In the genomic region with DNA sequence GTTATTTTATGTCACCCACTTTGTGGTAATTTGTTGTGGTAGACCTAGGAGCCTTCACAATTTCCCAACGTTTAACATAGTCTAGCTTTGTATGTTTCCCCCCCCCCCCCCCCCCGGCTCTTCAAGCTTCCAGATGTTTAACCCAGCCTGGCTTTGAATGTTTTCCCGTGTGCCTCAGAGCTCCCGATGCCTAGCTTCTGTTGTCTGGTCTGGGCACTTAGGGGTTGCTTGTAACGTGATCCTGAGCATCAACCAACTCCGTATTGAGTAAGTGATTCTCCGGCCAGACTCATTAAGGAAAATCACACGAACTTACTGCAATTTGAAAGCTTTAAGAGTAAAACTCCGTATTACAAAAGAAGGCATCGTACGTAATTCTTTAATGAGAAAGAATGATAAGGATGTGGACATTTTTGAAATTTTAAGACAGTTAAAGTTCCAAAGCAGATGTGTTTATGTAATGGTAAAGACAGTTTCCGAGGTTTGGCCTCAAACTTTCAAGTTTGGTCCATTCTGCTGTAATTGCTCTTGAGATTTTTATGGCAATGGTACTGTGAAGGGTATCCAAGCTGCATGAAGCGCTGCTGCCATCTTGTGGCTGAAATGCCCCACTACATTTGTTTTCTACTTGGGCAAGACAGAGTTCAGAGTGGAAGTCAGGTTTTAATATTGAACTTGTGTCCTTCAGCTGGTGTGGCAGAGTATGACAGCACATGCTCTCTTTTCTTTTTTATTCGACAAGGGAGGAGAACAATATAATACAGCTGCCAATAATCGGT, we compare ENCODE assay signal across 9 mouse cellular contexts.
DNase-seq lines count a peak whose midpoint lies in the region; ATAC-seq and TF ChIP-seq lines count a peak whose summit lies in the region.
"Had no signal": no experiment of that assay in that cellular context is flagged by ENCODE, and none has a peak within 500 bp of the region (broad histone marks: within the 10 kb centered on the region; RNA-seq: fewer than 3 reads in every experiment).

No protein-coding gene starts in this region.

- H3K36me3 ChIP-seq in CH12.LX (replicated peaks in 1 of 2; ENCODE audit: control insufficient read depth in 1 of 2, insufficient read depth in 1 of 2, low read length in 1 of 2) = no peaks in the 10 kb centered on the region
- H3K36me3 ChIP-seq in forebrain, embryonic 11.5 days (ENCODE audit: control insufficient read depth, insufficient read depth, low read length) = no peaks in the 10 kb centered on the region

- WGBS in forebrain, embryonic 11.5 days = 34% methylated on average over 15 of the region's 15 CpGs

- peak; percentile 82 to 86 for TF ChIP-seq CTCF in CH12.LX (conservative IDR thresholded peaks at IDR 0.05 in 1 of 2, IDR thresholded peaks at IDR 0.05 in 1 of 2; ENCODE audit: low read depth in 2 of 2, low read length in 2 of 2)

- peak; percentile 92 for TF ChIP-seq RAD21 in CH12.LX (IDR thresholded peaks at IDR 0.05; ENCODE audit: low read depth, low read length)

- dilution Hi-C loops in CH12.LX (cut with MboI; ENCODE audit: extremely low pct_ligation_motif_present, extremely low pct_unique_long_range_greater_than_20kb, low sequenced_read_pairs) = no loop called here

- intact Hi-C loops in heart, postnatal 10 days (cut with DNase I) = loop anchor here (1.0 to 5.0 kb wide), 4 partner anchors 302 to 1101 kb away; partner anchors contain the start of gene Tmem14a

- H3K27ac ChIP-seq in CH12.LX (ENCODE audit: insufficient read depth, low read depth) = no peak overlapping the region
- H3K27ac ChIP-seq in forebrain, embryonic 11.5 days (ENCODE audit: low read depth, low read length) = no peak overlapping the region

- no peaks in the 10 kb centered on the region for H3K27me3 ChIP-seq in CH12.LX (replicated peaks)
- H3K27me3 ChIP-seq in forebrain, embryonic 11.5 days (ENCODE audit: control insufficient read depth, insufficient read depth, low read length) = no peaks in the 10 kb centered on the region

- H3K79me2 ChIP-seq in CH12.LX (replicated peaks; ENCODE audit: control insufficient read depth, extremely low read depth, insufficient read depth, poor library complexity, severe bottlenecking) = no peaks in the 10 kb centered on the region

- H3K4me3 ChIP-seq in CH12.LX (replicated peaks in 1 of 3; ENCODE audit: low read depth in 2 of 3, low read length in 2 of 3, poor library complexity in 1 of 3) = no peak overlapping the region
- H3K4me3 ChIP-seq in forebrain, embryonic 11.5 days (ENCODE audit: low read depth, low read length) = no peak overlapping the region
- H3K4me3 ChIP-seq: erythroblast, embryonic 14.5 days had no signal

- no peak for TF ChIP-seq EP300 in CH12.LX (IDR thresholded peaks at IDR 0.05; ENCODE audit: low read length)

- in situ Hi-C loops in CH12.LX (cut with MboI; ENCODE audit: low pct_ligation_motif_present, low pct_unique_long_range_greater_than_20kb, low sequenced_read_pairs) = loop anchor here (10.0 to 25.0 kb wide), 2 partner anchors 306 to 854 kb away; partner anchors contain the start of gene Kcnq5

- peak; percentile 73 for ATAC-seq in forebrain, embryonic 11.5 days (replicated peaks; ENCODE audit: low FRiP score)

- peak; percentile 75 for DNase-seq in CH12.LX (ENCODE audit: extremely low read depth)
- peak; percentile 1 for DNase-seq in c-Kit-negative CD71-positive TER-119-positive erythroid progenitor cells, embryonic 14.5 days (ENCODE audit: low read depth, low spot score)
- DNase-seq in forebrain, embryonic 11.5 days (ENCODE audit: low spot score) = peak; percentile 88
- DNase-seq in heart, postnatal 10 days = peak; percentile 76 to 86
- DNase-seq in kidney, postnatal 36 days = peak; percentile 69 to 89
- DNase-seq in lung, adult 18-20 months = peak; percentile 49 to 63
- peak; percentile 80 for DNase-seq in ovary, postnatal 14 days (ENCODE audit: low spot score)
- peak; percentile 60 for DNase-seq in thymus, postnatal 14 days

- H3K9ac ChIP-seq in CH12.LX (ENCODE audit: insufficient read depth, low read depth) = no peak overlapping the region
- no peak overlapping the region for H3K9ac ChIP-seq in forebrain, embryonic 11.5 days (ENCODE audit: low read length)

- no peak for TF ChIP-seq POLR2A in CH12.LX (IDR thresholded peaks at IDR 0.05; ENCODE audit: low read depth, low read length)

- no peaks in the 10 kb centered on the region for H3K9me3 ChIP-seq in CH12.LX (replicated peaks; ENCODE audit: low read length)
- H3K9me3 ChIP-seq in forebrain, embryonic 11.5 days (ENCODE audit: control insufficient read depth, low read length) = no peaks in the 10 kb centered on the region

- H3K4me1 ChIP-seq in CH12.LX (ENCODE audit: control insufficient read depth in 1 of 2, insufficient read depth in 2 of 2) = no peaks in the 10 kb centered on the region
- no peaks in the 10 kb centered on the region for H3K4me1 ChIP-seq in forebrain, embryonic 11.5 days (replicated peaks; ENCODE audit: control insufficient read depth, insufficient read depth, low read length)

- no peak overlapping the region for H3K4me2 ChIP-seq in CH12.LX (ENCODE audit: insufficient read depth, low read depth, poor library complexity, severe bottlenecking)
- no peak overlapping the region for H3K4me2 ChIP-seq in forebrain, embryonic 11.5 days (ENCODE audit: low read depth, low read length, severe bottlenecking)

TF ChIP-seq in CH12.LX, 34 proteins besides CTCF, POLR2A, EP300 and RAD21:
- TF ChIP-seq ZC3H11A (IDR thresholded peaks at IDR 0.05; ENCODE audit: low read depth, low read length) = peak; percentile 34
- TF ChIP-seq SMC3 (IDR thresholded peaks at IDR 0.05; ENCODE audit: low read depth, low read length) = peak; percentile 80
- no peak for TF ChIP-seq HCFC1 (IDR thresholded peaks at IDR 0.05; ENCODE audit: low read depth, low read length)
- no peak for TF ChIP-seq BHLHE40 (IDR thresholded peaks at IDR 0.05; ENCODE audit: low read depth, low read length)

Comparison
In these comparisons a context has a peak if more than half of its experiments do, and no peak if none do; other contexts are left out.
1. DNase-seq: peak in every context shown above with its lines; median percentile 88 in forebrain, embryonic 11.5 days; 81 in heart, postnatal 10 days; 80 in ovary, postnatal 14 days; 79 in kidney, postnatal 36 days; 75 in CH12.LX; 60 in thymus, postnatal 14 days; 56 in lung, adult 18-20 months; 1 in c-Kit-negative CD71-positive TER-119-positive erythroid progenitor cells, embryonic 14.5 days.